Mouse (Mus musculus) kidney, postnatal 0 days (tissue): ENCODE data around the gene Gm10358. TPM values are rescaled to one million over a fixed set of nuclear protein-coding genes. Genes with fewer than 3 reads are reported as not detected.
"Not testable (repeated sequence)": the region's sequence is repeated elsewhere in the genome, so short reads cannot be mapped to it uniquely, and the experiment has no call there.

Experiments used
- ATAC-seq: fragments of 200-750 bp; cut with Nextera tagmentation; replicated peaks from 2 replicates; pipeline ENCODE4 v1.8.0; 2017; ENCODE audit warnings: low read depth, moderate number of reproducible peaks, moderate TSS enrichment, moderate library complexity; ENCODE audit not compliant: low FRiP score
- DNase-seq: peaks from one replicate; pipeline ENCODE4 v3.0.0-alpha.2; 2016; ENCODE audit warnings: low spot score
- H3K27ac ChIP-seq: fragments of 300-500 bp; sonication (generic); 2 replicates; pipeline ENCODE4 v1.5.1; 2014; ENCODE audit warnings: mild to moderate bottlenecking
- H3K27me3 ChIP-seq: fragments of 300-500 bp; sonication (generic); 2 replicates; pipeline ENCODE4 v1.6.1; 2014; ENCODE audit warnings: low read length, mixed read lengths; ENCODE audit not compliant: insufficient read depth
- H3K36me3 ChIP-seq: fragments of 300-500 bp; sonication (generic); 2 replicates; pipeline ENCODE4 v1.6.1; 2014; ENCODE audit warnings: low read length, mixed read lengths; ENCODE audit not compliant: insufficient read depth
- H3K4me1 ChIP-seq: fragments of 300-500 bp; sonication (generic); replicated peaks from 2 replicates; pipeline ENCODE4 v1.6.1; 2014; ENCODE audit warnings: antibody characterized with exemption, low read length, mixed read lengths; ENCODE audit not compliant: insufficient read depth
- H3K4me2 ChIP-seq: fragments of 300-500 bp; sonication (generic); 2 replicates; pipeline ENCODE4 v1.6.1; 2014; ENCODE audit warnings: mild to moderate bottlenecking, low read length, moderate library complexity, mixed read lengths
- H3K4me3 ChIP-seq: fragments of 300-500 bp; sonication (generic); replicated peaks from 2 replicates; pipeline ENCODE4 v1.5.1; 2014; ENCODE audit warnings: low read depth, low read length
- H3K9ac ChIP-seq: fragments of 300-500 bp; sonication (generic); 2 replicates; pipeline ENCODE4 v1.6.1; 2014; ENCODE audit warnings: low read depth, low read length
- H3K9me3 ChIP-seq: fragments of 300-500 bp; sonication (generic); replicated peaks from 2 replicates; pipeline ENCODE4 v1.6.1; 2016; ENCODE audit warnings: low read length, inconsistent platforms, mixed read lengths
- CTCF ChIP-seq: IDR thresholded peaks from 2 replicates; pipeline ENCODE4 v1.5.1; 2016; ENCODE audit warnings: antibody characterized with exemption, low read depth, mild to moderate bottlenecking, moderate library complexity
- WGBS: fragments of 180-500 bp; shearing (Covaris S2); extraction: QIAGEN DNeasy Blood & Tissue Kit; methylation state at CpG from one replicate; pipeline ENCODE4 v1.1.7; 2014; 5-methylcytosine and 5-hydroxymethylcytosine counted together
- polyA plus RNA-seq: library from polyadenylated mRNA; unstranded; fragments of >200 nt; fragmentation: Nextera tagmentation; extraction: Ambion mirVana; gene quantifications from 2 replicates; pipeline ENCODE4 v1.2.1, GENCODE M21; 2015

Gm10358 gene
- 0.13 and 0.15 TPM in 2 replicates for polyA plus RNA-seq

DNA sequence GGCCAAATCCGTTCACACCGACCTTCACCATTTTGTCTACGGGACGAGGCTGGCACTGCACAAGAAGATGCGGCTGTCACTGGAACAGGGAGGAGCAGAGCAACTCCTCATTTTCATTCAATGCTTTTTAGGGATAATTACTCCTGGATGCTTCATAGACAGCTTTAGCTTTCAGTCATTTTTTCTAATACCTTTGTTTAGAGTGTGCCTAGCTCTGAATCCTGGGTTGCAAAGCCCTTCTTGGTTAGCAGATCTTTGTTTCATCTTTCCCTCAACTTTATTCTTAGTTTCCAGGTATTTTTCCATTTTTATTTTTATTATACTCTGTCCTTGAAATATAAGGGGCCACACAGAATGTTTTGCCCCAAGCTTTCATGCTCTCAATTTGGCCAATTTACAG is at the start of gene Gm10358:
Gm10358 (minus strand) TSS at position 101 of the 400 bp plus-strand sequence.
- Histone ChIP-seq H3K9ac (no peak within 1 kb of the TSS), H3K9me3 (no peaks in the 10 kb centered on the region), H3K36me3 (no peaks in the 10 kb centered on the region), H3K4me2 (no peak within 1 kb of the TSS), H3K27ac (no peak within 1 kb of the TSS), H3K27me3 (no peaks in the 10 kb centered on the region), H3K4me1 (no peaks in the 10 kb centered on the region), H3K4me3 (no peak within 1 kb of the TSS)
- no peak for ATAC-seq
- WGBS = 90% methylated on average over 5 of the region's 5 CpGs
- DNase-seq = no peak
- no peak for TF ChIP-seq CTCF

DNA sequence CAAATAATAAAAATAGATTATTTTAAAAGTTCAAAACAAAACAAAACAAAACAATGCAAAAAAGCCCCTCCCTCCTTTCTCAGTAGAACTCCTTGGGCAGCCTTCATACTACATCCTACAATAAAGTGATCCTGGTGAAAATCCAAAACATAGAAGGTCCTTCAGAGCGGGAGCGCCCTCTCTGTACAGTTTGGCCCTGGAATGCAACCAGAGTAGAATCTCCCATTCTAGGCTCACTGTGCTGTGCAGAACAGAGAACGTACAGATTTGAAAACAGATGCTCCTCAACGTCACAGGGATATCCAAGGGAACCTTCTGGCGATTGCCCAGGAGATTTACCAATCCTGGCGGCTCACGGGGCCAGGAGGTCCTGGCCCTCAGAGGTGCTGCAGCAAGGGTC is 42.0 kb upstream of the Gm10358 start, which contains the start of gene Iqcm:
Iqcm (plus strand) TSS at position 301 of the 400 bp plus-strand sequence.
- H3K27ac ChIP-seq = no peak within 1 kb of the TSS
- H3K4me3 ChIP-seq = no peak within 1 kb of the TSS
- ATAC-seq (no peak), DNase-seq (no peak)
- H3K36me3 ChIP-seq = no peaks in the 10 kb centered on the region
- H3K9ac ChIP-seq = no peak within 1 kb of the TSS
- 91% methylated on average over 7 of the region's 7 CpGs for WGBS
- H3K9me3 ChIP-seq = no peaks in the 10 kb centered on the region
- no peak within 1 kb of the TSS for H3K4me2 ChIP-seq
- H3K4me1 ChIP-seq = no peaks in the 10 kb centered on the region
- TF ChIP-seq CTCF = no peak
- H3K27me3 ChIP-seq = no peaks in the 10 kb centered on the region

DNA sequence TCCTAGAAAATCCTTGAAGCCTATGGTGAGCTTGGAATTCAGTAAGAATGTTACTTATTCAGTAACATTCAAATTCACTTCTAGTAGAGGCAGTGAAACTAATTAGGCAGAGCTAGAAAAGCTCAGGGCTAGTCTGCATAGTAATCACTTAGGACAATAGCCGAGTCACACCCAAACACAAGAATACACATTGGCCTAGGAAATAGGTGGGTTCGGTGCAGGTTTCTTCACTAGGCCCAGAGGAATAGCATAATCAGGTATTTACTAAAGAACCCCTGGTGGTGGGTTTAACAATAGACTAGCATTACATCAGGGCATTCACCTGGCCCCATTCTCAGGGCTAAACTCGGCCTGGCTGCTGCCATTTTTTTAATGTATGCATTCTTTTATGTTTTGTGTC is 9.3 kb upstream of the Gm10358 start:
- not testable (repeated sequence) for H3K36me3 ChIP-seq, DNase-seq, H3K9ac ChIP-seq, H3K27ac ChIP-seq, ATAC-seq, H3K27me3 ChIP-seq, H3K4me2 ChIP-seq, H3K4me3 ChIP-seq, H3K4me1 ChIP-seq, H3K9me3 ChIP-seq
- WGBS = 87% methylated on average over 3 of the region's 3 CpGs

DNA sequence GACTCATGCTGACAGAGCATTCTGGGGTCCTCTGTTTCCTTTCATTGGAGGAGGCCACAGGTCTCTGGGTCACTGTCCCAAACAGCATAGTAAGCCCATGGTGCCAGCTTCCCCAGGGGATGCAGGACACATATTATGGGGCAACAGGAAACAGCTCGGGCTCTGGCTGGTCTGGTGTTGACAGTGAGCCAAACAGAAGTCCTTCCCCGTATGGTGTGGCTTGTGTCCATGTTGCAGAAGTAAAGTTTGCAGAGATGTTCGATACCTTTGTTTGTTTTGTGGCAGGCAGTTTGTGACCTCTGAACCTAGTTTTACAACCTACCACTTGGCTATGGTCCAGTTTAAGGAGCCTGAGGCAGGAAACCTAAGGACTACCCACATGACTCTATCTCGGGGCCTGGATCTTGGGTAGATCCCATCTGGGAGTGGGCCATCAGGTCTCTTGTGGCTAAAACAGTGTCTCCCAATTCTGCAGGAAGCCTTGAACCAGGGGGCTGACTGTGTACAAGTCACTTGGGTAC is 21.6 kb downstream of the Gm10358 start:
- H3K9ac ChIP-seq = no peak overlapping the region
- no peaks in the 10 kb centered on the region for H3K36me3 ChIP-seq
- H3K4me3 ChIP-seq = no peak overlapping the region
- H3K4me2 ChIP-seq = no peak overlapping the region
- H3K4me1 ChIP-seq = no peaks in the 10 kb centered on the region
- WGBS = 70% methylated on average over 4 of the region's 4 CpGs
- H3K9me3 ChIP-seq = no peaks in the 10 kb centered on the region
- no peak for DNase-seq
- ATAC-seq = no peak
- no peaks in the 10 kb centered on the region for H3K27me3 ChIP-seq
- no peak overlapping the region for H3K27ac ChIP-seq
- TF ChIP-seq CTCF = no peak

DNA sequence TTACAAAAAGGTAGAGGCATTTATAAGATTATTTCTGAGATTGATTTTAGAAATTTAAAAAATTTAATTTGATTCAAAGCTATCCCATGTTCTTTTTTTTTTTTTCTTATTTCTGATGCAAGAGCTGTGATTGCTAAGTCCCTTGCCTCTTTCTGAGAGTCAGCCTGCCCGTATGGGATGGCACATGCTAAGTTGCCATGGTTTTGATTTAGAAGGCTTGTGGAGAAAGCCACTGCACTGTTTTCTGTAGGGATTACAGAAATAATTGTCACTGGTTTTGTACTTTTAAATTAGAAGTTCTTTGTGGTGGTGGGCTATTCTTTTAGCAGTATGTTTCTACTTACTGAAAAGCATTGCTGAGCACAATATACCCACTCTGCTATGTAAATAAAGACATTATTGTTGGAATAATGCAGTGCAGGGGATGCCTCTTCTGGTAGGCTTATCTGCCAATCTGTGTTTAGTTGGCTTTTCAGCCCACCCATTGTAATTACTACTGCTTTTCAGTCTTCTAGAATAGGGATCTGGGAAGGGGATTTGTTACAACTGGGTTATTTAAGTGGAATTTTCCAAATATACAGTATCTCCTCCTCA is 30.8 kb downstream of the Gm10358 start:
- no peak overlapping the region for H3K27ac ChIP-seq
- no peak overlapping the region for H3K4me3 ChIP-seq
- H3K4me2 ChIP-seq = no peak overlapping the region
- WGBS = 80% methylated on average over 1 of the region's 1 CpGs
- H3K27me3 ChIP-seq = no peaks in the 10 kb centered on the region
- H3K4me1 ChIP-seq = no peaks in the 10 kb centered on the region
- H3K9ac ChIP-seq = no peak overlapping the region
- no peak for TF ChIP-seq CTCF
- H3K9me3 ChIP-seq = no peaks in the 10 kb centered on the region
- no peaks in the 10 kb centered on the region for H3K36me3 ChIP-seq
- no peak for ATAC-seq
- no peak for DNase-seq

DNA sequence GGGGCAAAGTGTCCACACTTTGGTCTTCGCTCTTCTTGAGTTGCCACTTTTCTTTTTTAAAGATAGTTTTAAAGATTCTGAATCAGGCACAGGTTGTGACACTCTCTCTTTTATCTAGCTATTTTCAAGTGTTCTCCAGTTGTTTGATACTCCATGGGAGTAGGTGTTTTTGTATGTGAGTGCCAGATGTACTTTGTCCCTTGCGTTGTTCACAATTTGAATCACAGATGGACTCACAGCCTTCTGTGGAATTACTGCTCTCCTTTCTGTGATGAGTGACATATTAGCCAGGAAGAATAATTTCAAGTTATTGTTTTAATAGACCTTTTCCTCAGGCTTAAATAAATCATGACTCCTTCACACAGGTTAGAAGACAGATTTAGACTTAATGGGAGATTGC is 34.4 kb downstream of the Gm10358 start:
- Histone ChIP-seq H3K4me2 (no peak overlapping the region), H3K36me3 (no peaks in the 10 kb centered on the region), H3K9me3 (no peaks in the 10 kb centered on the region), H3K4me1 (no peaks in the 10 kb centered on the region), H3K27ac (no peak overlapping the region), H3K9ac (no peak overlapping the region), H3K27me3 (no peaks in the 10 kb centered on the region), H3K4me3 (no peak overlapping the region)
- no peak for ATAC-seq
- no peak for TF ChIP-seq CTCF
- DNase-seq = no peak
- WGBS = 84% methylated on average over 2 of the region's 2 CpGs

Other genes with a start within 250 kb of the Gm10358 start
- gene Rasd2, start 192.6 kb downstream of the Gm10358 start, polyA plus RNA-seq = 1.4 and 1.5 TPM in 2 replicates
- not detected in 2 replicates for gene Iqcm, start 42.1 kb upstream of the Gm10358 start, polyA plus RNA-seq